Mouse (Mus musculus) stomach, postnatal 0 days (tissue): ENCODE results near the gene Ubr1. TPM values are rescaled to one million over a fixed set of nuclear protein-coding genes. Genes with fewer than 3 reads are reported as not detected.

Experiments
- ATAC-seq: fragments of 200-750 bp; cut with Nextera tagmentation; 2 replicates; pipeline ENCODE4 v1.8.0; 2017; ENCODE audit not compliant: low FRiP score, low TSS enrichment
- DNase-seq: peaks from one replicate; pipeline ENCODE4 v3.0.0-alpha.2; 2016; ENCODE audit warnings: low spot score
- H3K27ac ChIP-seq: fragments of 300-500 bp; sonication (generic); replicated peaks from 2 replicates; pipeline ENCODE4 v1.5.1; 2014; ENCODE audit warnings: mild to moderate bottlenecking, control low read depth
- H3K27me3 ChIP-seq: fragments of 300-500 bp; sonication (generic); 2 replicates; pipeline ENCODE4 v1.6.1; 2014; ENCODE audit warnings: low read length; ENCODE audit not compliant: control insufficient read depth, insufficient read depth
- H3K36me3 ChIP-seq: fragments of 300-500 bp; sonication (generic); 2 replicates; pipeline ENCODE4 v1.6.1; 2014; ENCODE audit warnings: low read length, mixed read lengths; ENCODE audit not compliant: control insufficient read depth, insufficient read depth
- H3K4me1 ChIP-seq: fragments of 300-500 bp; sonication (generic); replicated peaks from 2 replicates; pipeline ENCODE4 v1.6.1; 2014; ENCODE audit warnings: antibody characterized with exemption; ENCODE audit not compliant: control insufficient read depth, insufficient read depth
- H3K4me2 ChIP-seq: fragments of 300-500 bp; sonication (generic); replicated peaks from 2 replicates; pipeline ENCODE4 v1.6.1; 2014; ENCODE audit warnings: low read depth, mild to moderate bottlenecking, control low read depth, moderate library complexity
- H3K4me3 ChIP-seq: fragments of 300-500 bp; sonication (generic); 2 replicates; pipeline ENCODE4 v1.5.1; 2014; ENCODE audit warnings: low read depth, low read length, control low read depth
- H3K9ac ChIP-seq: fragments of 300-500 bp; sonication (generic); 2 replicates; pipeline ENCODE4 v1.6.1; 2014; ENCODE audit warnings: mild to moderate bottlenecking, low read length, control low read depth, mixed read lengths
- H3K9me3 ChIP-seq: fragments of 300-500 bp; sonication (generic); 2 replicates; pipeline ENCODE4 v1.6.1; 2016; ENCODE audit warnings: low read length; ENCODE audit not compliant: control insufficient read depth
- CTCF ChIP-seq: IDR thresholded peaks from 2 replicates; pipeline ENCODE4 v1.5.1; 2016; ENCODE audit warnings: antibody characterized with exemption, low read depth, mild to moderate bottlenecking, moderate library complexity
- EP300 ChIP-seq: optimal IDR thresholded peaks from 2 replicates; pipeline ENCODE3; 2016; ENCODE audit warnings: antibody characterized with exemption
- WGBS: fragments of 180-500 bp; shearing (Covaris S2); extraction: QIAGEN DNeasy Blood & Tissue Kit; methylation state at CpG from one replicate; pipeline ENCODE4 v1.1.7; 2014; 5-methylcytosine and 5-hydroxymethylcytosine counted together
- polyA plus RNA-seq: library from polyadenylated mRNA; unstranded; fragments of >200 nt; fragmentation: Nextera tagmentation; extraction: Ambion mirVana; gene quantifications from 2 replicates; pipeline ENCODE4 v1.2.1, GENCODE M21; 2015

Gene Ubr1
- 8.5 and 8.9 TPM in 2 replicates for polyA plus RNA-seq

DNA sequence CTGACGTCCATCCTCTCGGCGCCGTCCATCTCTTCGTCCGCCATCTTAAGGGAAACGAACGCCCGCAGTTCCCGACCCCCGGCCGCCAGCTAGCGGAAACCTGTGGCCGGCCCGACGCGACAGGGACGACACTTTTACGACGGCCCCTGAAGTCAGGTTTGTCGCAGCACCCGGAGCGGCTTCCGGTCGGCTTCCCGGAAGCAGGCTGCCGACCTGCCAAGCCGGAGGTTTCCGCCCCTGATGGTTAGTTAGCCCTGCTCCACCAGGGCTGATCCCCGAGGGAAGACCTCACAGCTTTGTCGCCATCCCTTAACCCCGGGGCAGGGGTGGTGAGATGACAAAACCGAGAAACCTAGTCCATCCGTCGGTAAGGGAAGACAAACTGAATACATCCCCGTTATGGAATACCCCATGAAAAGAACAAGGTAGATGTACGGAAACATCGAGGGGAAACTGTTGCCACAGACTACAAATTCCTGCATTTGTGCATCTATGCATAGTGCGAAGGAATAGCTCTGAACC lies at the start of gene Ubr1:
Ubr1 (minus strand) TSS at position 157 of the 522 bp plus-strand sequence.
- Histone ChIP-seq H3K27me3 (no peaks in the 10 kb centered on the region), H3K4me1 (no peaks in the 10 kb centered on the region), H3K4me3 (peak within 1 kb of the TSS; percentile 68), H3K27ac (peak within 1 kb of the TSS; percentile 80), H3K9me3 (no peaks in the 10 kb centered on the region), H3K4me2 (peak within 1 kb of the TSS; percentile 64), H3K36me3 (no peaks in the 10 kb centered on the region), H3K9ac (peak within 1 kb of the TSS; percentile 69)
- TF ChIP-seq CTCF (peak; percentile 17; the same call in 1 of the 2 replicates), EP300 (no peak)
- under 1% methylated on average over 39 of the region's 39 CpGs for WGBS
- peak; percentile 88 for DNase-seq
- peak; percentile 83 for ATAC-seq

DNA sequence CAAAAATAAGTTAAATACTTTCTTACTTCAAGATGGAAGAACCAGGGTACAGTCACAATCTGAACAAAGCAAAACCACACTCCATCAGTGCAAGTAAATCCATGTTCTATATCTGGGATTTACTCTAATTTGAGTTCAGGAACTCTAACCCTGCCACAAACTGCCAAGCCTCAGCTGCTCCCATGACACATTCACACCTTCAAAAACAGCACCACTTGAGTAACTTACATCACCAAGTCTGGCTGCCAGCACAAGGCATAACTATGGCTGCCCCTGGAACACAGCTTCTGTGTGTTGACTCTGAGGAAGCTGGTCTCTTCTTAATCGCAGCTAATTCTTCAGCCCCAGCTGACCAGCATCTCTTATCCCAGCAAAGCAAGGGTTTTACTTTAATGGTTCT lies 46.6 kb upstream of the Ubr1 start:
- Histone ChIP-seq H3K9me3 (no peaks in the 10 kb centered on the region), H3K4me2 (no peak overlapping the region), H3K36me3 (0 out of 2 replicates have a peak, but pooled peaks cover 4% of the 10 kb centered on the region), H3K4me1 (no peaks in the 10 kb centered on the region), H3K4me3 (no peak overlapping the region), H3K9ac (no peak overlapping the region), H3K27ac (no peak overlapping the region), H3K27me3 (no peaks in the 10 kb centered on the region)
- DNase-seq (no peak), ATAC-seq (no peak)
- TF ChIP-seq CTCF (no peak), EP300 (no peak)
- WGBS: 95% methylated on average over 1 of the region's 1 CpGs

DNA sequence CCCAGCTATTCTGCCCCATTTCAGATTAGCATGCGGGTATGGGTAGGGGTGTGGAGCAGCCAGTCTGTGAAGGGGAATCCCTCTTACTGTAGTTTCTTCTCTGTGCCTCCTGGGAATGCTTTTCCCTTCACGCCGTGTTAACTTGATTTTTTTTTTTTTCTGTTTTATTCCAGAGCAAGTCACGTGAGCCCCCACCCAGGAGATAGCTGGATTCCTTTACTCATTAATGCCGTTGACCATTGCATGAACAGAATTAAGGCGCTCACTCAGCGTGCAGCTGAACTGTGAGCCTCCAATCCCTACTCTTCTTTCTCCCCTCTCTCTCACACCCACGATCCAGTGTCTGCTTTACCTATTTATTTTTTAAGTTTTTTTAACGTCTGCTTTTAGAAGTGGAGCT lies 45.7 kb upstream of the Ubr1 start:
- Histone ChIP-seq H3K36me3 (0 out of 2 replicates have a peak, but pooled peaks cover 4% of the 10 kb centered on the region), H3K9me3 (no peaks in the 10 kb centered on the region), H3K4me2 (no peak overlapping the region), H3K27me3 (no peaks in the 10 kb centered on the region), H3K4me1 (no peaks in the 10 kb centered on the region), H3K27ac (no peak overlapping the region), H3K9ac (no peak overlapping the region), H3K4me3 (no peak overlapping the region)
- TF ChIP-seq EP300 (no peak), CTCF (no peak)
- ATAC-seq (no peak), DNase-seq (no peak)
- whole genome bisulfite sequencing: 88% methylated on average over 9 of the region's 9 CpGs

DNA sequence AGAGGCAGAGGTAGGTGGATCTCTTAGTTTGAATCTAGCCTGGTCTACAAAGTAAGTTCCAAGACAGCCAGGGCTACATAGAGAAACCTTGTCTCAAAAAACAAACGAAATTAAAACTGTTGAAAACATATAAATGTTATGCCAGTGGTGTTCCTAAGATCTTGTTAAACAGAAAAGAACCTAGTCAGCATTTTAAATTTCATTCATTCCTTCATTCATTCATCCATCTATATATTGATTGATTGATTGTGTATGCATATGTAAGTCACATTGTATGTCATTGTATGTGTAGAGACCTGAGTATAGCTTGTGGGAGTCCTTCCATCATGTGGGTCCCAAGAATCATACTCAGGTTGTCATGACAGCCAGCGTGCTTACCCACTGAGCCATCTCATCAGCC lies 45.0 kb upstream of the Ubr1 start:
- Histone ChIP-seq H3K36me3 (0 out of 2 replicates have a peak, but pooled peaks cover 4% of the 10 kb centered on the region), H3K27me3 (no peaks in the 10 kb centered on the region), H3K4me2 (no peak overlapping the region), H3K4me3 (no peak overlapping the region), H3K4me1 (no peaks in the 10 kb centered on the region), H3K9ac (no peak overlapping the region), H3K27ac (no peak overlapping the region), H3K9me3 (no peaks in the 10 kb centered on the region)
- WGBS: 85% methylated on average over 2 of the region's 2 CpGs
- DNase-seq (no peak), ATAC-seq (no peak)
- TF ChIP-seq EP300 (no peak), CTCF (no peak)

DNA sequence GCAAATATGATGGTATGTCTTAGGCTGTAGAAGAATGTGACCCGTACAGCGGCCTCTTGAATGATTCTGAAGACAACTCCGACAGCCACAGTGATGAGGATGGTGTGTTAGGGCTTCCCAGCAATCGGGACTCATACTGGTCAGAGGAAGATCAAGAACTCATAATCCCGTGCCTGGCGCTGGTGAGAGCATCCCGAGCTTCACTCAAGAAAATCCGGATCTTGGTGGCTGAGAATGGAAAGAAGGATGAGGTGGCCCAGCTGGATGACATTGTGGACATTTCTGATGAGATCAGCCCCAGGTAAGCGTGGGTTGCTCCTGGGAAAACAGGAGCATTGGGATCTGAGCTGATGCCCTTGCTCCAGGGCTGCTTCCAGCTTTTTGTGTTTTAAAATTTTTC lies 42.2 kb upstream of the Ubr1 start:
- no peak overlapping the region for H3K27ac ChIP-seq

DNA sequence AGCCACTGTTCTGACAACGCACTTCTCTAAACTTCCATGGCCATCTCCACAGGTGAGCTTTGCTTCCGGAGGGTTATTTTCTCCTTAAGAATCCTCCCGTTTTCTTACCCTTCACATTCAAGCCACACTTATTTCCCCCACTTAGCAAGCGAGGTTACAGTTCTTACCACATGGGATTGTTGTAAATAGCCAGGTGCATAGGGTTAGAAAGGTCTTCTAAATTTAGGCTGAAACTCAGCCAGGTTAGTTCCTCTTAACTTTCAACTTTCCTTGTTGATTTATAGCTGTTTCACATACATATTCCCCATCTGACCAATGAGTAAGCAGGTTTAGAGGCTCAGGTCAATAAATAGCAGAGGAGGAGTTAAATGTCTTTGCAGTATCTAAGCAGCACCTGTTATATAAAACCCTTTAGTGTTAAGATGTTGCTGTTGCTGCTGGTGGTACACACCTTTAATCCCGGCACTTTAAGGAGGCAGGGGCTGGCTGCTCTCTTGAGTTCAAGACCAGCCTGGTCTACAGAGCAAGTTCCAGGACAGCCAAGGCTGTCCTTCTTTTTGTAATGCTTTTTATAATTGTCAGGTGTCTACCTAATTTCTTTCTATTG lies 38.7 kb upstream of the Ubr1 start:
- peak overlapping the region; percentile 83 for H3K9ac ChIP-seq
- ATAC-seq (no peak), DNase-seq (no peak)
- peak overlapping the region; percentile 88 for H3K4me3 ChIP-seq
- WGBS: 17% methylated on average over 5 of the region's 5 CpGs
- H3K9me3 ChIP-seq: no peaks in the 10 kb centered on the region
- H3K4me2 ChIP-seq: peak overlapping the region; percentile 87
- no peak overlapping the region for H3K27ac ChIP-seq
- H3K36me3 ChIP-seq: no peaks in the 10 kb centered on the region
- no peaks in the 10 kb centered on the region for H3K4me1 ChIP-seq
- no peaks in the 10 kb centered on the region for H3K27me3 ChIP-seq
- TF ChIP-seq EP300 (no peak), CTCF (no peak)

More for the DNA sequence above, 42.2 kb upstream of the Ubr1 start:
- H3K4me2 ChIP-seq: no peak overlapping the region
- ATAC-seq (no peak), DNase-seq (no peak)
- H3K9me3 ChIP-seq: no peaks in the 10 kb centered on the region
- no peaks in the 10 kb centered on the region for H3K27me3 ChIP-seq
- H3K36me3 ChIP-seq: 0 out of 2 replicates have a peak, but pooled peaks cover 4% of the 10 kb centered on the region
- TF ChIP-seq EP300 (no peak), CTCF (no peak)
- no peak overlapping the region for H3K9ac ChIP-seq
- no peak overlapping the region for H3K4me3 ChIP-seq
- WGBS: 90% methylated on average over 9 of the region's 9 CpGs
- no peaks in the 10 kb centered on the region for H3K4me1 ChIP-seq
